Mouse (Mus musculus) adrenal gland, adult 8-10 months (tissue): ENCODE results near the gene Vwa5b1. TPM values are rescaled to one million over a fixed set of nuclear protein-coding genes. Genes with fewer than 3 reads are reported as not detected.

ENCODE experiments used
- DNase-seq: peaks from one replicate; pipeline ENCODE4 v3.0.0; 2022
- total RNA-seq, 4 experiments: library from RNA; stranded (reverse); gene quantifications; 2 replicates each; pipeline ENCODE4 v1.2.4; 2022

Gene Vwa5b1
- total RNA-seq, 4 experiments from 2014 or later: 0.06 TPM; not detected in 3

DNA sequence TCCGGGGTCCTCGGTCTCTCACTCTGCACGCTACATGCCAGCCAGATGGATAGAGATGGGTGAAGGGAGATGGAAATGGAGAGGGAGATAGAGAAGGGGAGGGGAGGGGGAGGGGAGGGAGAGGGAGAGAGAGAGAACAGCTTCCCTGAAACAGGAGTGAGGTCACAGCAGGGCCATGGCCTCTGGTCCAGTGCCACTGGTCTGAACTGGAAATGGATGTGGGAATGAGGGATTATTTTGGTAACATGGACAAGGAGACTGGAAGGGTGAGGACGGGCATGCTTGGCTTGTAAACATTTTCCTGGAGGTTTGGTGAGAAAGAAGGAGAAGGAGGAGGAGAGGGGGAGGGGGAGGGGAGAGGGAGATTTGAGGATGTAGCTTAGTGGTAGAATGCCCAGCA lies 59.0 kb downstream of the Vwa5b1 start:
- DNase-seq: no peak

DNA sequence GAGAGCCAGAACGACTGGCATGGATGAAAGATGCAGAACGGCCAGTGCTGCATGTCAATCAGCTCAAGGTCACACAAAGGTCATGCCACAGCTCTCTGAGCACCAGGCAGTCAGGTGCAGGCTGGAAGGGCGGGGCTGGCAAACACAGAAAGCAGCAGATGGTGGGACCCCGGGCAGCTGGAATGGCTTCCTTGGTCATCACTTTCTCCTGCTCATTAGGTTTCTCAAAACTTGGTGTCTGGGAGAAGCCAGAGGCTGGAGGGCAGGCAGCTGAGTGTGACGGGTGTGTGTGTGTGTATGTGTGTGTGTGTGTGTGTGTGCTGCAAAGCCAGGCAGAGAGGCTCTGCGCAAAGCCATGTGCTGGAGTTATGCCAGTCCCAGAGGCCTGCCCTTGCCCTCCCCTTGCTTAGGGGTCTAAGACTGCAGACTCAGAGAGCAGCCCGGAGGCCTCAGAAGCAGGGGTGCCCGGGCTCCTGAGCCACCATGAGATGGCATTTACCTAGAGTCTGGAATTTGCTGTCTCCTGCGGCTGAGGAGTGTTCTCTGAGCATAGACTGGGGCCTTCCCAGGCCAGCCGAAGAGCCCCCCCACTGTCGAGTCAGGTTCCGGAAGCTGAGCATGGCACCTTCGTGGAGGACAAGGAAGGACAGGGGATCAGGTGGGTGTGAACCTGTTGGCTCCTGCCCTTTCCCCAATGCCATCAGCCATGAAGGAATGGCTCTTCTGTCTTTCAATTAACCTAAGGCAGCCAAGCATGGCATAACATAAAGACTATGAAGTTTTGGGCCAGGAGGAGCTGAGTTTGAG lies 60.7 kb downstream of the Vwa5b1 start:
- no peak for DNase-seq

GRCm38 (mm10) chr4:138569928-138570327 lies 65.8 kb downstream of the Vwa5b1 start:
- DNase-seq: peak; percentile 82

DNA sequence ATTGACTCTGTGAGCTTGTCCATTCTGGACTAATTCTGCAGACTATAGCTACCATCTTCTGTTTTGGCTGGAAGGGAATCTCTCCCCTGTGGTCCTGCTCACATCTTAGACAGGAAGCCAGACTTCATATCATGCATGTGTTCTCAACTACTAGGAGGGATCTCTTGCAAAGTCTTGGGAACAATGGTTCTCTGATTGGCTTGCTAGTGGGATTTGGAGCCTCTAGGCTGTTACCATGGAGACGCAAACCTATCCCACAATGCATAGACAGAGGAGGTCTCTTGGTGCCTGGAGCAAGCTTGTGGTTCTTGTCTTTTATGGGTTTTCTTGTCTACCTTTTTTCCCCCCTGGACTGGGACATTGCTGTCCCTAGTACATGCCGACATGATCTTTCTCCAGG lies 67.4 kb downstream of the Vwa5b1 start:
- no peak for DNase-seq

- peak; percentile 55 for DNase-seq
Observed at GRCm38 (mm10) chr4:138561986-138562385, 73.7 kb downstream of the Vwa5b1 start.

DNA sequence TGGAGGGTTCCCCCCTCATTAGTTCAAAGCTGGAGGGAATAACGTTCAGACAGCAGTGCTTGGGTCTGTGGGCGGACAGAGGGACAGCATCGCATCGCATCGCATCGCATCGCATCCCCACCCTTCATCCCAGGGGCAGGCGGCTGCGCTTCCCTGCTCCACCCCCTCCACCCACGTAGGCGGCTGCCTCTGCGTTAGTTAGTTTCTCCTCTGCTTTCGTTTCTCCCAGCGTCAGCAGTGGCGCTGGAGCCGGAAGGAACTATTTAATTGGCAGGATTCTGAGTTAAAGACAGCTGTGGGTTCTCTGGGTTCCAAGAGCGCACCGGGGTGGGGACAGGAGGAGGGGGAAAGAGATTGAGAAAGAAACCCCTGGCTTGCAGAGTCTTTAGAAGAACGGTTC lies 80.2 kb downstream of the Vwa5b1 start:
- peak; percentile 12 for DNase-seq

DNA sequence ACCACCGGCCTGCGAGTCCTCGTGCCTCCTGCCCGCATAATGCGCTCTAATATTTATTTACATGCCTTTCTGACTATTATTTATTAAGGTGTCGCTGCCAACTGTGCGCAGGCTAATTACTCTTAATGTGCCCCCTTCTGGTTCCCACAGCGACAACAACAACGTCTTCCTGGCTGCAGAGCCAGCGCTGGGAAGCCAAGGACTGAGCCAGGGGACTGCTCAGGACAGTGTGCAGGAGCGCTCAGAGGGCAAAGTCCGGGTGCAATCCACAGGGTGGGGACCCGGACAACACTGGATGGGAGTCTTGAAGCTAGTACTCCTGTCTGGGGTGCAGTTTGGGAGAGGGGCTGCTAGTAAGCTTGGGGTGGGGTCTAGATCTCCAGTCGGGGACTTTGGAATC lies 80.8 kb downstream of the Vwa5b1 start:
- no peak for DNase-seq

DNA sequence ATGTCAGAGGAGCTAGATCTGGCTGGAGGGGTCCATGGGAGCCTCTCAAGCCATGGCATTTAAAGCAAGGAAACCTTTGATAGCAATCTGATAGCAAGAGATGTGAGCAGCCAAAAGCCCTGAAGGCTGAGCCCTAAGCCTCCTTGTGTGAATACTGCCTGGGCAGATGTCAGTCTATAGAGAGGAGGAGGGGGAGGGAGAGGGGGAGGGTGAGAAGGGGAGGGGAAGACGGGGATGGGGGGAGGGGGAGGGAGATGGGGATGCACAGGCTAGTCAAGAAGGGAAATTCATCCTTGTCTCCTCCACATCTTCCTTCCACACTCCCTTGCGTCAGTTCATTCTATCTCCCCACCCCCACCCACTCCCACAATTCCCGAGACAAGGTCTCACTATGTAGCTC lies 81.4 kb downstream of the Vwa5b1 start:
- DNase-seq: no peak

DNA sequence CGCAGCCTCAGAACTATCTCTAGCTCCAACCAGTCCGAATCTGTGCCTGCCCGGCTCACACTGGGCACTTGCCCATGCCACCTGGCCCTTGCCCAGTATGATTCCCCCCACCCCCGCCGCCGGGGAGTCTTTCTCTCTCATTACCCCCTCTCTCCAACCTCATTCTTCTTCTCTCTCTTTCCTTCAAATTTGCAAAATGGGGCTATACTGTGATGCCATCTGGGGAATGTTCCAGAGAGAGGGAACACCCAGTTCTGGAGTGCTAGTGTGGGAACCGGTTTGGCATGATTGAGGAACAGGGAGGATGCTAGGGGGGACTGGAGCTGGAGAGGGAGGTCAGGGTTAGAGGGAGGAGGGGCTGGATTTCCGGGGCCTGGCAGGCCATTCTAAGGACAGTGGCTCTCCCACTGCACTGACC lies 82.2 kb downstream of the Vwa5b1 start:
- no peak for DNase-seq

DNA sequence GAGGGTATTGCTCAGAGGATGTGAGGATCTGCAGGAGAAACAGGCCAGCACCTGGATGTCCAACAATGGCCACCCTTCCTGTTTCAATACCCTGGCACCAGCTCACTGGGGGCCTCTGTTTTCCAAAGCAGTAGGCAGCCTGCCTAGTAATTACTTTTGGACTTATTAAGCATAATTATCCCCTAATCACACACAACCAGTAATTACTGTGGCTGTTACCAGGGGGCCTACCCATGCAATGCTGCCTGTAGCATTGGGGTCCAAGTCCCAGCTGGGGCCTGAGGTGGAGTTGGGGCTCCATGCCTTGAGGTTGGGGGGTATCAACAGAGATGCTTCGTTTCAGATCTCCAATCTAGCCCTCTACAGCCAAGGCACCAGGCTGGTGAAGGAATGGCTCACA lies 82.6 kb downstream of the Vwa5b1 start:
- DNase-seq: no peak

DNA sequence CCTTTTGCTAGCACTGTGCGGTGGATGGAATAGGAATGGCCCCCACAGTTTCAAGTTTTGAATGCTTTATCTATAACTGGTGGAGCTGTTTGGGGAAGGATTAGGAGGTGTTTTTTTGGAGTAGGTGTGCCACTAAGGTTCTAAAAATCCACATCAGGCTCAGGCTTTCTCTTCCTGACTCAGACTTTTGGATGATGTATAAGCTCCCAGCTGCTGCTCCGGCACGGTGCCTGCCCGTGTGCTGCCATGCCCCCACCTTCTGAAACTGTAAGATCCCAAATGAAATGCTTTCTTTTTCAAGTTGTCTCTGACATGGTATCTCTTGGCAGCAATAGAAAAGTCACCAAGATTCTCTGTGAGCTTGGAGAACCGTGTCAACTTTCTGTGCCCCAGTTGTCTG lies 84.1 kb downstream of the Vwa5b1 start:
- DNase-seq: no peak

GRCm38 (mm10) chr4:138550557-138550956 lies 85.1 kb downstream of the Vwa5b1 start:
- no peak for DNase-seq

- DNase-seq: no peak
Observed at GRCm38 (mm10) chr4:138548960-138549359, 86.7 kb downstream of the Vwa5b1 start.

DNA sequence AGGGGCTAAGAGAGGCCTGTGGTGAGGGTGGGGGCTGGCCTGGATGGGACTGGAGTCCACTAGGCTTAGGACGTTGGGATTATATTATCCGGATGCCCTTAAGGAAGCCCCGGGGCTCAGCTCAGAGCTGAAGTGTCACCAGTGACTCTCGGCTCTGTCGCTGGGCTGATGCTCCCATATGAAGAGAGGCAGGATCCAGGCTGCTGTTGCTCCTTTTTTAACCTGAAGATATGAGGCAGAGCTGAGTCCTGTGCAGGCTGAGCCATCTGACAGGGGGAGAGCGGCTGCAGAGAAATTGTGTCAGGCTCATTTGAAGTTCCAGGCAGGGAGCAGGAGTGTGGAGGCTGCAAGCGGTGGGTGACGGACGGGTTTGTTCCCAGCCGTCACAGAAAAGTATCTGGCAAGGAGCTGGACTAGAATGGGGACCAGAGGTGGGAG lies 87.5 kb downstream of the Vwa5b1 start:
- DNase-seq: no peak

- no peak for DNase-seq
Observed at GRCm38 (mm10) chr4:138547556-138547955, 88.1 kb downstream of the Vwa5b1 start.

DNA sequence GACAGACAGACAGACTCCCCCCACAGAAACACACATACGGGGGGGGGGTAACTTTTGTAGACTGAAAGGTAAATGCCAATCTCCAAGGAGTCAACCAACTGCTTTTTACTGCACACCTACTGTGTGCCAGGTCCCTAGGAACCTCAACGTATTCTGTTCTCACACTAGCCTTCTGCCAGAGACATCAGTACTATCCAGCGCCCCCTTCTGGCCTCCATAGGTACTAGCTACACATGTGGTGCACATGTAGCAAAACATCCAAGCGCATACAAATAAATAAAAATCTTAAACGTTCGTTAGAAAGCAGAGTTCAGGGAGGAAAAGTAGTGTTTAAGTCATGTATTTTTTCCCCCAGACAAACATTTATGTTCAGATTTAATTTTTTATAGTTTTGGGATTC lies 88.6 kb downstream of the Vwa5b1 start:
- DNase-seq: no peak

GRCm38 (mm10) chr4:138546241-138546640 lies 89.4 kb downstream of the Vwa5b1 start:
- DNase-seq: no peak

- DNase-seq: no peak
Observed at GRCm38 (mm10) chr4:138543177-138543576, 92.5 kb downstream of the Vwa5b1 start.

DNA sequence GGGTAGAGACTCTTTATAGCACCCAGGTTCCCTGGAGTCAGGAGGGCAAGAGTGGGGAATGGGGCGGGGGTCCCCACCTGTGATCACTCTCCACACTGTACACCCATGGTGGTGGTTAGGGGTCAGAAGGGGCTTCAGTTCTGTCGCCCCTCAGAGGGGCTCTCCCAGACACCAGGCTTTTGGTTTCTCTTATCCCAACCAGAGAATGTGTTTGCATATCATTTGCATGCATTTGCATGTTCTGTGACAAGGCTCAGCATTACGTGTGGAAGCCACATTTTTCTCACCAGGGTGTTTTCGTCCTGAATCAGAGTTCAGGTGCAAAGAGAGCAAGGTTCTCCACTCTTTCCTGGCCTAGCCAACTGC lies 97.6 kb downstream of the Vwa5b1 start:
- no peak for DNase-seq

DNA sequence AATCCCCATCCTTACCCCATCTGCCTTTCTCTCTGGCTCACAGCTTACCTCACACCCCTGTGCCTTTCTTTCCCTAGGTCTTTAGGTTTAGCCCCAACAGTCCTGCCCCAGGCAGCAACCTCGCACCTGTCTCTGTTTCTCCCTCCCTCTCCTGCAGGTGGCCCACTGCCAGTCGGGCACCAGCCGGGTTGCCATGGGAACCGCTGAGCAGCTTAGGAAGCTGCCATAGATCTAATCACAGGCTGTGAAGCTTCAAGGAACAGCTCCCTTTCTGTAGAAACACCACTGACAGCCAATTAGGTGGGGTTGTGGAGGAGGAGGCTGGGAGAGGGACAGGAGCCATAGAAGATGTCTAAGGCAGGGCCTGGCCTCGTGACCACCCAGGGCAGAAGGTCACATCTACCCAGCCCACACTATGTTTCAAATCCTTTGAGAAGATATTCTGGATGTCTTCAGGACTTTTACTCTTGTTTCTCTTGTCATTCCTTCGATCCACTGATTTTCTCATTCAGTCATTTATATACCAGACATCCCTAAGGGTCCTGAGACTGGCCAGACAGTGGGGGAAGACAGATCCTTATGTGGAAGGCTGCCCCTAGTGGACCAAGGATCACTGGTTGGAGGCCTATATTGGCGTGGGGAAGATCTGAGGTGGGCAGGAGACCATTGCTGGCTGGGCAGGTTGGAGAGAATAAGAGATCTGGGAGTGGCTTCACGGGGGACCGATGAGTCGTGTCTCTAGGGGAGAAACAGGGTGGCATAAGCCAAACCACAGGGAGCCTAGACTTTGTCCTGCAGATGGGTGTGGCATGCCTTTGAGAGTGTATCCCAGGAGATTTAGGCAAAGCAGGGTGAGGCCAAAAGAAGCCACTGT lies 98.2 kb downstream of the Vwa5b1 start:
- DNase-seq: no peak

GRCm38 (mm10) chr4:138535610-138536009 lies 100.1 kb downstream of the Vwa5b1 start:
- DNase-seq: no peak

DNA sequence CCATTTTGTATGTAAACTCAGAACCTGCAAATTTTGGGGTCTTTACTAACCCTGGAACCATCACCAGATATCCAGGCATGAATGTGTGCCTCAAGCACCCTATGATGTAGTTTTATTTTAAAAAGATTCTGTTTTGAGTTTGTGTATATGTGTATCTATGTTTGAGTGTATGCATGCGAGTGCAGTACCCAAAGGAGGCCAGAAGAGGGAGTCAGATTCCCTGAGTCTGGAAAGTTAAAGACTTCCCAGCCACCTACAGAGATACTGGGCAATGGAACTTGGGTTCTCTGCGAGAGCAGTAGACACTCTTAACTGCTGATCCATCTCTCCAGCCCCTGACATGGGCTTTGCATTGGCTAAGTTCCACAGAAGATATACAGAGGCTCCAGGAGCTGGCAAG lies 101.8 kb downstream of the Vwa5b1 start:
- no peak for DNase-seq

DNA sequence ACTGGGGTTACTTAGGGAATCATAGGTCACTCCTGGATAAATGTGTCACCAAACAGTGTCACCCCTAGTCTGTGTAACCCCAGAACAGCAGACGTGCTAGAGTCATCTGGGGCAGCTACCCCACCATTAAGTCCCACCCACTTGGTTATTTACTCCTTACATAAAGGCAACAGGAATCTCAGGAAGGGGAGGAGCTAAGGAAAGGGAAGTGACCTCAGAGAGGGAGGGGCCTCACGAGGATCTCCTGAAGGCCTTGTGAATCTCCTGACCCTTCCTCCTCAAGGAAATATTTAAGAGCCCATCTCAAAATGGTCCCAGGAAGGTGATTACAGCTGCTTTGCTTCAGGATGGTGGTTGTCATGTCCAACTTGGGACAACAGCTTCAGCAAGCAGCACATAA lies 103.9 kb downstream of the Vwa5b1 start:
- DNase-seq: no peak

DNA sequence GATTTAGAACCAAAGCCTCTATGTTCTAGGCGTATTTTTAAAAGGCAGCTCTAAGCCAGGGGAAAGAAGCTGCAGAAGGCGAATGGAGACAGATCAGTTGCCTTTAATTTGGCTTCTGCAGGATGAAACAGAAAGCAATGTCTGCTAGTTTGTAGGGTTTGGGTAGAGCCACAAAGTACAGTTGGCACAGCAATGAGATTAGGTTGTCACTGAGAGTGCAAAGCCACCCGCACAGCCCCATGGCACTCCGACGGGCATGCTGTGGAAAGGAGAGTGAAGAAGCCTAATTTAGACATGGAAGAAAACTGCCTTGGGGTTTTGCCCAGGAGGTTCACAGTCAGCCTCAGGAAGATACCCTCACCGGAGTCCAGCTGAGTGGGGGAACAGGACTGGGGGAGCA lies 105.7 kb downstream of the Vwa5b1 start:
- DNase-seq: no peak
